Mouse (Mus musculus) liver, embryonic 12.5 days (tissue): ENCODE measurements around the gene Dlg2. TPM values are rescaled to one million over a fixed set of nuclear protein-coding genes. Genes with fewer than 3 reads are reported as not detected.

Source experiments
- ATAC-seq: fragments of 200-750 bp; cut with Nextera tagmentation; 2 replicates; pipeline ENCODE4 v1.8.0; 2017; ENCODE audit warnings: moderate number of reproducible peaks, mild to moderate bottlenecking, moderate library complexity
- H3K27ac ChIP-seq: fragments of 300-500 bp; sonication (generic); 2 replicates; pipeline ENCODE4 v1.5.1; 2016; ENCODE audit warnings: mild to moderate bottlenecking
- H3K27me3 ChIP-seq: fragments of 300-500 bp; sonication (generic); replicated peaks from 2 replicates; pipeline ENCODE4 v1.6.1; 2016; ENCODE audit warnings: mild to moderate bottlenecking, moderate library complexity
- H3K36me3 ChIP-seq: fragments of 300-500 bp; sonication (generic); 2 replicates; pipeline ENCODE4 v1.6.1; 2016; ENCODE audit warnings: mild to moderate bottlenecking, moderate library complexity
- H3K4me1 ChIP-seq: fragments of 300-500 bp; sonication (generic); 2 replicates; pipeline ENCODE4 v1.6.1; 2016
- H3K4me2 ChIP-seq: fragments of 300-500 bp; sonication (generic); 2 replicates; pipeline ENCODE4 v1.6.1; 2016; ENCODE audit warnings: mild to moderate bottlenecking, moderate library complexity
- H3K4me3 ChIP-seq: fragments of 300-500 bp; sonication (generic); 2 replicates; pipeline ENCODE4 v1.5.1; 2016; ENCODE audit warnings: mild to moderate bottlenecking, moderate library complexity
- H3K9ac ChIP-seq: fragments of 300-500 bp; sonication (generic); 2 replicates; pipeline ENCODE4 v1.6.1; 2016; ENCODE audit warnings: mild to moderate bottlenecking, moderate library complexity
- H3K9me3 ChIP-seq: fragments of 300-500 bp; sonication (generic); replicated peaks from 2 replicates; pipeline ENCODE4 v1.6.1; 2016; ENCODE audit warnings: mild to moderate bottlenecking, moderate library complexity
- WGBS: fragments of 180-500 bp; shearing (Covaris S2); methylation state at CpG from one replicate; pipeline ENCODE4 v1.1.7; 2016; ENCODE audit not compliant: insufficient replicate concordance; 5-methylcytosine and 5-hydroxymethylcytosine counted together
- polyA plus RNA-seq: library from polyadenylated mRNA; unstranded; fragments of >200 nt; fragmentation: Nextera tagmentation; extraction: Ambion mirVana; gene quantifications from 2 replicates; pipeline ENCODE4 v1.2.1, GENCODE M21; 2016

The Dlg2 gene
- polyA plus RNA-seq, 1 experiment from 2014 or later: 1.1 TPM

GRCm38 (mm10) chr7:91689829-91690228, 1213.4 kb downstream of the Dlg2 start:
- Histone ChIP-seq H3K9ac (no peak overlapping the region), H3K27ac (no peak overlapping the region), H3K4me1 (no peaks in the 10 kb centered on the region), H3K36me3 (no peaks in the 10 kb centered on the region), H3K4me2 (no peak overlapping the region), H3K4me3 (no peak overlapping the region), H3K27me3 (no peaks in the 10 kb centered on the region), H3K9me3 (no peaks in the 10 kb centered on the region)
- 65% methylated on average over 2 of the region's 2 CpGs for WGBS
- no peak for ATAC-seq

GRCm38 (mm10) chr7:91709853-91710252, 1233.4 kb downstream of the Dlg2 start:
- H3K27ac ChIP-seq: no peak overlapping the region
- no peaks in the 10 kb centered on the region for H3K36me3 ChIP-seq
- WGBS: 22% methylated on average over 5 of the region's 5 CpGs
- ATAC-seq: no peak
- H3K4me2 ChIP-seq: no peak overlapping the region
- no peaks in the 10 kb centered on the region for H3K4me1 ChIP-seq
- no peak overlapping the region for H3K9ac ChIP-seq
- no peaks in the 10 kb centered on the region for H3K9me3 ChIP-seq
- H3K27me3 ChIP-seq: no peaks in the 10 kb centered on the region
- H3K4me3 ChIP-seq: no peak overlapping the region

- H3K4me2 ChIP-seq: no peak overlapping the region
- no peaks in the 10 kb centered on the region for H3K36me3 ChIP-seq
- H3K9ac ChIP-seq: no peak overlapping the region
- H3K27ac ChIP-seq: no peak overlapping the region
- no peak overlapping the region for H3K4me3 ChIP-seq
- no peaks in the 10 kb centered on the region for H3K4me1 ChIP-seq
- ATAC-seq: no peak
- no peaks in the 10 kb centered on the region for H3K27me3 ChIP-seq
- 52% methylated on average over 6 of the region's 6 CpGs for WGBS
- no peaks in the 10 kb centered on the region for H3K9me3 ChIP-seq
Measured at GRCm38 (mm10) chr7:91711184-91711583, 1234.7 kb downstream of the Dlg2 start.

- no peaks in the 10 kb centered on the region for H3K27me3 ChIP-seq
- no peak overlapping the region for H3K9ac ChIP-seq
- H3K4me1 ChIP-seq: no peaks in the 10 kb centered on the region
- 63% methylated on average over 1 of the region's 1 CpGs for WGBS
- no peak overlapping the region for H3K4me3 ChIP-seq
- no peak for ATAC-seq
- H3K4me2 ChIP-seq: no peak overlapping the region
- H3K27ac ChIP-seq: no peak overlapping the region
- no peaks in the 10 kb centered on the region for H3K9me3 ChIP-seq
- no peaks in the 10 kb centered on the region for H3K36me3 ChIP-seq
Measured at GRCm38 (mm10) chr7:91715776-91716175, 1239.3 kb downstream of the Dlg2 start.

GRCm38 (mm10) chr7:91716696-91717095, 1240.2 kb downstream of the Dlg2 start:
- H3K9ac ChIP-seq: no peak overlapping the region
- ATAC-seq: no peak
- WGBS: 30% methylated on average over 6 of the region's 6 CpGs

GRCm38 (mm10) chr7:91720318-91720717, 1243.8 kb downstream of the Dlg2 start:
- H3K27me3 ChIP-seq: no peaks in the 10 kb centered on the region
- no peak overlapping the region for H3K9ac ChIP-seq
- no peaks in the 10 kb centered on the region for H3K4me1 ChIP-seq
- H3K36me3 ChIP-seq: no peaks in the 10 kb centered on the region
- no peaks in the 10 kb centered on the region for H3K9me3 ChIP-seq
- no peak for ATAC-seq
- H3K27ac ChIP-seq: no peak overlapping the region
- H3K4me3 ChIP-seq: no peak overlapping the region
- H3K4me2 ChIP-seq: no peak overlapping the region

More at GRCm38 (mm10) chr7:91716696-91717095, 1240.2 kb downstream of the Dlg2 start:
- Histone ChIP-seq H3K27ac (no peak overlapping the region), H3K27me3 (no peaks in the 10 kb centered on the region), H3K4me2 (no peak overlapping the region), H3K9me3 (no peaks in the 10 kb centered on the region), H3K4me3 (no peak overlapping the region), H3K4me1 (no peaks in the 10 kb centered on the region), H3K36me3 (no peaks in the 10 kb centered on the region)

GRCm38 (mm10) chr7:91724397-91724796, 1247.9 kb downstream of the Dlg2 start:
- Histone ChIP-seq H3K36me3 (no peaks in the 10 kb centered on the region), H3K9ac (no peak overlapping the region), H3K27ac (no peak overlapping the region), H3K4me3 (no peak overlapping the region), H3K9me3 (no peaks in the 10 kb centered on the region), H3K27me3 (no peaks in the 10 kb centered on the region), H3K4me1 (no peaks in the 10 kb centered on the region), H3K4me2 (no peak overlapping the region)
- WGBS: 66% methylated on average over 5 of the region's 5 CpGs
- no peak for ATAC-seq

GRCm38 (mm10) chr7:91740748-91741147, 1264.3 kb downstream of the Dlg2 start:
- WGBS: 61% methylated on average over 3 of the region's 3 CpGs
- H3K9ac ChIP-seq: no peak overlapping the region
- H3K27me3 ChIP-seq: no peaks in the 10 kb centered on the region
- H3K36me3 ChIP-seq: no peaks in the 10 kb centered on the region
- no peak overlapping the region for H3K4me3 ChIP-seq
- no peaks in the 10 kb centered on the region for H3K4me1 ChIP-seq
- H3K4me2 ChIP-seq: no peak overlapping the region
- no peak overlapping the region for H3K27ac ChIP-seq
- H3K9me3 ChIP-seq: no peaks in the 10 kb centered on the region
- ATAC-seq: no peak

- Histone ChIP-seq H3K4me2 (no peak overlapping the region), H3K9ac (no peak overlapping the region), H3K4me1 (no peaks in the 10 kb centered on the region), H3K4me3 (no peak overlapping the region), H3K27me3 (no peaks in the 10 kb centered on the region), H3K27ac (no peak overlapping the region), H3K9me3 (no peaks in the 10 kb centered on the region), H3K36me3 (no peaks in the 10 kb centered on the region)
- no peak for ATAC-seq
Measured at GRCm38 (mm10) chr7:91753151-91753861, 1276.8 kb downstream of the Dlg2 start.

- no peak overlapping the region for H3K4me2 ChIP-seq
- H3K27me3 ChIP-seq: no peaks in the 10 kb centered on the region
- ATAC-seq: no peak
- no peak overlapping the region for H3K9ac ChIP-seq
- H3K9me3 ChIP-seq: no peaks in the 10 kb centered on the region
- H3K4me3 ChIP-seq: no peak overlapping the region
- H3K4me1 ChIP-seq: no peaks in the 10 kb centered on the region
- no peaks in the 10 kb centered on the region for H3K36me3 ChIP-seq
- no peak overlapping the region for H3K27ac ChIP-seq
Measured at GRCm38 (mm10) chr7:91767648-91768047, 1291.2 kb downstream of the Dlg2 start.

- H3K4me2 ChIP-seq: no peak overlapping the region
- no peak for ATAC-seq
- H3K27me3 ChIP-seq: no peaks in the 10 kb centered on the region
- no peaks in the 10 kb centered on the region for H3K4me1 ChIP-seq
- no peaks in the 10 kb centered on the region for H3K9me3 ChIP-seq
- no peak overlapping the region for H3K4me3 ChIP-seq
- no peaks in the 10 kb centered on the region for H3K36me3 ChIP-seq
- H3K27ac ChIP-seq: no peak overlapping the region
- no peak overlapping the region for H3K9ac ChIP-seq
Measured at GRCm38 (mm10) chr7:91778673-91779072, 1302.2 kb downstream of the Dlg2 start.

GRCm38 (mm10) chr7:91784617-91785016, 1308.1 kb downstream of the Dlg2 start:
- no peaks in the 10 kb centered on the region for H3K4me1 ChIP-seq
- no peak overlapping the region for H3K27ac ChIP-seq
- no peak overlapping the region for H3K4me2 ChIP-seq
- no peak overlapping the region for H3K4me3 ChIP-seq
- no peaks in the 10 kb centered on the region for H3K36me3 ChIP-seq
- no peak for ATAC-seq
- H3K27me3 ChIP-seq: no peaks in the 10 kb centered on the region
- WGBS: 64% methylated on average over 2 of the region's 2 CpGs
- no peaks in the 10 kb centered on the region for H3K9me3 ChIP-seq
- H3K9ac ChIP-seq: no peak overlapping the region

GRCm38 (mm10) chr7:91785445-91785844, 1309.0 kb downstream of the Dlg2 start:
- H3K9me3 ChIP-seq: no peaks in the 10 kb centered on the region
- no peak overlapping the region for H3K9ac ChIP-seq
- 83% methylated on average over 5 of the region's 5 CpGs for WGBS
- no peak overlapping the region for H3K4me2 ChIP-seq
- no peak for ATAC-seq
- no peaks in the 10 kb centered on the region for H3K27me3 ChIP-seq
- no peaks in the 10 kb centered on the region for H3K36me3 ChIP-seq
- H3K4me3 ChIP-seq: no peak overlapping the region
- H3K4me1 ChIP-seq: no peaks in the 10 kb centered on the region
- no peak overlapping the region for H3K27ac ChIP-seq
